Mouse (Mus musculus) ovary, postnatal 10 days (tissue): Measurements from ENCODE around the gene March7.

ENCODE experiments used
- DNase-seq: peaks from one replicate; pipeline ENCODE4 v3.0.0; 2022; ENCODE audit warnings: low spot score

Gene March7

GRCm38 (mm10) chr2:60209703-60210651, at the start of gene March7, which contains the start of gene Baz2b:
Gene March7, plus strand, starts transcription at chr2:60209887.
Gene Baz2b, minus strand, starts transcription at chr2:60209839.
- DNase-seq, result peak; percentile 63

- DNase-seq, result no peak
Measured at GRCm38 (mm10) chr2:60163744-60164143, 45.9 kb upstream of the March7 start.

- no peak for DNase-seq
Measured at GRCm38 (mm10) chr2:60165679-60166078, 44.0 kb upstream of the March7 start.

- no peak for DNase-seq
Measured at GRCm38 (mm10) chr2:60166878-60167277, 42.8 kb upstream of the March7 start.

GRCm38 (mm10) chr2:60171786-60172530, 37.7 kb upstream of the March7 start:
- DNase-seq, result no peak

- DNase-seq, result no peak
Measured at GRCm38 (mm10) chr2:60172531-60172914, 37.2 kb upstream of the March7 start.

- DNase-seq, result no peak
Measured at GRCm38 (mm10) chr2:60173190-60173589, 36.5 kb upstream of the March7 start.

- DNase-seq, result no peak
Measured at GRCm38 (mm10) chr2:60173595-60173994, 36.1 kb upstream of the March7 start.

- no peak for DNase-seq
Measured at GRCm38 (mm10) chr2:60175078-60175477, 34.6 kb upstream of the March7 start.

GRCm38 (mm10) chr2:60176087-60176486, 33.6 kb upstream of the March7 start:
- DNase-seq, result no peak

GRCm38 (mm10) chr2:60177490-60177889, 32.2 kb upstream of the March7 start:
- no peak for DNase-seq

GRCm38 (mm10) chr2:60181696-60182095, 28.0 kb upstream of the March7 start:
- DNase-seq, result no peak

GRCm38 (mm10) chr2:60196841-60197240, 12.8 kb upstream of the March7 start:
- DNase-seq, result no peak

GRCm38 (mm10) chr2:60200051-60200562, 9.6 kb upstream of the March7 start:
- no peak for DNase-seq

GRCm38 (mm10) chr2:60200667-60201066, 9.0 kb upstream of the March7 start:
- DNase-seq, result no peak

GRCm38 (mm10) chr2:60202900-60203530, 6.7 kb upstream of the March7 start:
- no peak for DNase-seq

GRCm38 (mm10) chr2:60203733-60204132, 6.0 kb upstream of the March7 start:
- no peak for DNase-seq

- no peak for DNase-seq
Measured at GRCm38 (mm10) chr2:60204162-60204561, 5.5 kb upstream of the March7 start.

GRCm38 (mm10) chr2:60205795-60206194, 3.9 kb upstream of the March7 start:
- DNase-seq, result no peak

- DNase-seq, result peak; percentile 31
Measured at GRCm38 (mm10) chr2:60209122-60209611, 520 bp upstream of the March7 start.

GRCm38 (mm10) chr2:60210821-60211220, 1.1 kb downstream of the March7 start:
- no peak for DNase-seq

GRCm38 (mm10) chr2:60212488-60212887, 2.8 kb downstream of the March7 start:
- DNase-seq, result no peak
